Mouse (Mus musculus): ENCODE measurements around the gene Tacc2. TPM values are rescaled to one million over a fixed set of nuclear protein-coding genes. Genes with fewer than 3 reads are reported as not detected.
"Not testable (repeated sequence)": the region's sequence is repeated elsewhere in the genome, so short reads cannot be mapped to it uniquely, and the experiment has no call there.

Gene Tacc2
- polyA plus RNA-seq, 1 experiment = 43.4 TPM

DNA sequence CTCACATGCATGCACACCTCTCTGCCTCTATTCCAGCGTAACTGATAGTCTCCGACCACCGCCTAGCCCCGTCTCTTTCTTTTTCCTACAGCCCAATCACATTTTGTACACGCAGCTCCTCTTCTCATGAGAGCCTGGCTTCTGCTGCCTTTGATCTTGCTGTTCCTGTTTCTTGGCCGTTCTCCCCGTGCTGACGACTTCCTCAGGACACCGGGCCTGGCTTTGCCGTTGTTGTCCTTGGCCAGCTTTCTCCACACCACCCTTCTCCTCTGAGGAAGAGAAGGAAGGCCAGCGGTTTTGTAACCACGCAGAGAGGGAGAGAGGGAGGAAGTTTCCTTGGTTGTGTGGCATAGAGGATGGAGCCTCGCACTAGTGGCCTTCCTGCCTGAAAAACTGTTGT lies 80.5 kb downstream of the Tacc2 start:
- no peak for TF ChIP-seq CTCF (IDR thresholded peaks at IDR 0.05; ENCODE audit: borderline replicate concordance, insufficient read depth, low read length)
- Histone ChIP-seq H3K27ac (ENCODE audit: insufficient read depth, low read length) (no peak overlapping the region), H3K4me1 (ENCODE audit: control insufficient read depth, insufficient read depth, low read length) (peaks cover 22% of the 10 kb centered on the region), H3K4me3 (ENCODE audit: insufficient read depth, low read length) (no peak overlapping the region)

DNA sequence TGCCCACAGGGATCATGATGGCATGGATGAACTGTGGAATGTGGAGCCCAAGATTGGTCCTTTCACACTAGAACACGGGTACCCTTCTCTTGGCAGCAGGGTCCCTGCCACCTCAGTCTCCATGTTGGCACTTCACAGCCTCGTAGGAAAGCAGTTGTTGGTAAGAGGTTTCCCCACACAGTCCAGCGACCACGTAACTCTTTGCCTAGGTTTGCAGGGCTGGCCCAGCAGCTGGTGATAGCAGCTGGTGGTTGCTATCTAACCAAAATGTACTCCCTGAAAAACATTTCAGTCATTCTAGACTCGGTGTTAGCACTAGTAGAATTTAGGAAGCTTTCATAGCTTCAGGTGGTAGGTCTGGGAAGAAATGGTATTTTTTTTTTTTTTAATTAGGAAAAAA lies 81.9 kb downstream of the Tacc2 start:
- H3K27ac ChIP-seq (ENCODE audit: insufficient read depth, low read length) = no peak overlapping the region
- peaks cover 20% of the 10 kb centered on the region for H3K4me1 ChIP-seq (ENCODE audit: control insufficient read depth, insufficient read depth, low read length)
- TF ChIP-seq CTCF (IDR thresholded peaks at IDR 0.05; ENCODE audit: borderline replicate concordance, insufficient read depth, low read length) (no peak), POLR2A (IDR thresholded peaks at IDR 0.05; ENCODE audit: low read depth, low read length) (no peak)
- H3K4me3 ChIP-seq (ENCODE audit: insufficient read depth, low read length) = no peak overlapping the region

DNA sequence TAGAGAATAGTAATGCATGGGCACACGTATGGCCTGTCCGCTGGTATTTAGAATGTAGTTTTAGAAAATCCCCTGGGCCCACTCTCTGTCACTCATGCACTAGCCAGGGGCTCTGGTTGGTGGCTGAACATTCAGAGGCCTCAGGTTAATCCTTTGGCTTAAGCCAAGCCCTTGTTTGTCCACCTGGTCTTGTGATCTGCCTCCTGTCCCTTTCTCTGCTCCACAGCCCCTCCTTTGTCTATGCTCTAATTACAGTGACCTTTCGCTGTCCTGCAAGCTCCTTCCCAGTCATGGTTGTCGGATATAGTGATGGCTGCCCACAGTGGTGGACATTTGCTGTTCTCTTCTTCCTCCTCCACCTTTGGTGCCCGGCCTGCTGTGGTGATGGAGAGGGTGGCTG lies 85.0 kb downstream of the Tacc2 start:
- TF ChIP-seq POLR2A (IDR thresholded peaks at IDR 0.05; ENCODE audit: low read depth, low read length) = no peak
- no peak for TF ChIP-seq CTCF (IDR thresholded peaks at IDR 0.05; ENCODE audit: borderline replicate concordance, insufficient read depth, low read length)
- Histone ChIP-seq H3K27ac (ENCODE audit: insufficient read depth, low read length) (no peak overlapping the region), H3K4me3 (ENCODE audit: insufficient read depth, low read length) (no peak overlapping the region)

DNA sequence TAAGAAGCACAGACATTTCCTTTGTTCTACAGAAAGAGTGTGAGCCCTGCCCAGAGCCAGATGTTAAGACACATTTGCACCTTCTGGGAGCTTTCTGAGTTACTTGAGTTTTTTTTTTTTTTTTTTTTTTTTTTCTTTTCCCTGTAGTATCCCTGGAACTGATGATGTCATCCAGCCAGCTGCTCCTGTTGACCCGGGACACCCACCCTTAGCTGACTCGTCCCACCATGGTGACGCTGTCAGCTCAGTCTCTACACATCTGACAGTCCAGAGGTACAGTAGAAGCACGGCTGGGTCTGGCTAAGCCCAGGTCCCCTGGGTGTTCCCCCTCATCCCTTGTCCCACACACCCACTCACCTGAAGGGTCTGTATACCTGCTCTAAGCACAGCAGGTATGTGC lies 85.6 kb downstream of the Tacc2 start:
- no peak overlapping the region for H3K4me3 ChIP-seq (ENCODE audit: insufficient read depth, low read length)
- H3K4me1 ChIP-seq (ENCODE audit: control insufficient read depth, insufficient read depth, low read length) = 0 out of 2 replicates have a peak, but pooled peaks cover 2% of the 10 kb centered on the region
- no peak overlapping the region for H3K27ac ChIP-seq (ENCODE audit: insufficient read depth, low read length)
- no peak for TF ChIP-seq CTCF (IDR thresholded peaks at IDR 0.05; ENCODE audit: borderline replicate concordance, insufficient read depth, low read length)
- no peak for TF ChIP-seq POLR2A (IDR thresholded peaks at IDR 0.05; ENCODE audit: low read depth, low read length)

More for the DNA sequence above, 85.0 kb downstream of the Tacc2 start:
- 0 out of 2 replicates have a peak, but pooled peaks cover 2% of the 10 kb centered on the region for H3K4me1 ChIP-seq (ENCODE audit: control insufficient read depth, insufficient read depth, low read length)

DNA sequence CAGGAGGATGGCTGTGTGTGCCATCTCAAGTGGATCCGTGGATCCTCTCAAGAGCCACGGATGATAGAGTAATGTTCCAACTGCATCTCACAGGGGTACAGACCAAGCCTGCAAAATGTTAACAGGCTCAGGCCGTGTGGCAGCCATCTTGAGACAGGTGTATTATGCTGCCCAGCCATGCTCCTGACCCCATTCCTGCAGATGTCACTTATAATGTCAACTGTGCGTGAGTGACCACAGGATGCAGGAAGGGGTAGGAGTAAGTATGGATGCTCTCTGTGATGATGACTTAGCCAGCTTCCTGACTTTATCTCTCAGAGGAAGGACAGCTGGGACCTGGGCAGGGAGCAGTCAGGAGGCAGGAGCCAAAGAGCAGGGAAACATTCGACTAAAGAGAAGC lies 86.8 kb downstream of the Tacc2 start:
- Histone ChIP-seq H3K4me1 (ENCODE audit: control insufficient read depth, insufficient read depth, low read length) (peaks cover 4% of the 10 kb centered on the region; the same call in 1 of the 2 replicates), H3K4me3 (ENCODE audit: insufficient read depth, low read length) (no peak overlapping the region), H3K27ac (ENCODE audit: insufficient read depth, low read length) (no peak overlapping the region)
- TF ChIP-seq CTCF (IDR thresholded peaks at IDR 0.05; ENCODE audit: borderline replicate concordance, insufficient read depth, low read length) = no peak
- no peak for TF ChIP-seq POLR2A (IDR thresholded peaks at IDR 0.05; ENCODE audit: low read depth, low read length)

DNA sequence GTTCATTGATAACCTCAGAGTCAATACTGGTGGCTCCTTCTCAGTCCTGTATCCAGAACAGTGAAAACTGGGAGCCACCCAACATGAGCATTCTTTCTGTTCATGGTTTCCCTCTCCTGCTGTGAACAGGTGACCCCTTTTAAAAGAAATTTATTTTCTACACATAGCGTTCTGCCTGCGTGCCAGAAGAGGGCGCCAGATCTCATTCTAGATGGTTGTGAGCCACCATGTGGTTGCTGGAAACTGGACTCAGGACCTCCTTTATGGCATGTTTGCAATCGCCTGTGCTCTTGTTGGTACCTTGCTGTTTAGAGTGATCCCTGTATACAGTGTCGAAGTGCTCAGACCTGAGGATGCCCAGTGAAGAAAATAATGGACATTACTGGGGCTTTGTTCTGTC lies 87.4 kb downstream of the Tacc2 start:
- no peak for TF ChIP-seq POLR2A (IDR thresholded peaks at IDR 0.05; ENCODE audit: low read depth, low read length)
- TF ChIP-seq CTCF (IDR thresholded peaks at IDR 0.05; ENCODE audit: borderline replicate concordance, insufficient read depth, low read length) = no peak
- Histone ChIP-seq H3K27ac (ENCODE audit: insufficient read depth, low read length) (no peak overlapping the region), H3K4me1 (ENCODE audit: control insufficient read depth, insufficient read depth, low read length) (peaks cover 9% of the 10 kb centered on the region), H3K4me3 (ENCODE audit: insufficient read depth, low read length) (no peak overlapping the region)

DNA sequence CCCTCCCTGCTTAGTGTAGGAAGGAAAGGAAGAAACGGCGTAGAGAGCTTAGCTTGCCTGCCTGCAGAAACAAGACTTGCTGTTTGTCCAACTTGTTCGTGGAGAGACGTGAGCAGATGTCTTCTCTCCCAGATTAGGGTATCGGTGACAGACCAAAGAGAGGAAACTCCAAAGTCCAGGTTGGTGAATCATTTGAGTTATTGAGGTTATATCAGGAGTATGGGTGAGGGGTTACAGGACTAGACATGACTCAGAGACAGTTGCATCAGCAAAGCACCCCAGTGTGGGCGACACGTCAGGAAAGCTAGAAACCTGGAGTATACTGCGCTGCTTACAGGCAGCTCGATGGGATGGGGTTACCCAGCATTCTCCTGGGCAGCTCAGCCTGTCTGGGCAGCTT lies 88.1 kb downstream of the Tacc2 start:
- H3K27ac ChIP-seq (ENCODE audit: insufficient read depth, low read length) = no peak overlapping the region
- H3K4me1 ChIP-seq (ENCODE audit: control insufficient read depth, insufficient read depth, low read length) = peaks cover 12% of the 10 kb centered on the region
- H3K4me3 ChIP-seq (ENCODE audit: insufficient read depth, low read length) = no peak overlapping the region
- TF ChIP-seq CTCF (IDR thresholded peaks at IDR 0.05; ENCODE audit: borderline replicate concordance, insufficient read depth, low read length) (no peak), POLR2A (IDR thresholded peaks at IDR 0.05; ENCODE audit: low read depth, low read length) (no peak)

DNA sequence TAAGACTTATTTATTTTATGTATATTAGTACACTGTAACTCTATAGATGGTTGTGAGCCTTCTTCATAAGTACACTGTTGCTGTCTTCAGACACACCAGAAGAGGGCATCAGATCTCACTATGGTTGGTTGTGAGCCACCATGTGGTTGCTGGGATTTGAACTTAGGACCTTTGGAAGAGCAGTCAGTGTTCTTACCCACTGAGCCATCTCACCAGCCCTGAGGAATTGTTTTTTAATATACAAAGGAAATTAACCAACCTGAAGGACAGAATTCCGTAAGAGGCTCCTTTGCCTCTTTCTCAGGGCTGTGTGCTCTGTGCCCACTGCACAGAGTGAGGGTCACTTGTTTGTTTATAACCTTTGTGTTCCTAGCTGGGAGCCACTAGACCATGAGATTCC lies 90.8 kb downstream of the Tacc2 start:
- not testable (repeated sequence) for H3K27ac ChIP-seq (ENCODE audit: insufficient read depth, low read length); H3K4me3 ChIP-seq (ENCODE audit: insufficient read depth, low read length)
- H3K4me1 ChIP-seq (ENCODE audit: control insufficient read depth, insufficient read depth, low read length) = peaks cover 24% of the 10 kb centered on the region

DNA sequence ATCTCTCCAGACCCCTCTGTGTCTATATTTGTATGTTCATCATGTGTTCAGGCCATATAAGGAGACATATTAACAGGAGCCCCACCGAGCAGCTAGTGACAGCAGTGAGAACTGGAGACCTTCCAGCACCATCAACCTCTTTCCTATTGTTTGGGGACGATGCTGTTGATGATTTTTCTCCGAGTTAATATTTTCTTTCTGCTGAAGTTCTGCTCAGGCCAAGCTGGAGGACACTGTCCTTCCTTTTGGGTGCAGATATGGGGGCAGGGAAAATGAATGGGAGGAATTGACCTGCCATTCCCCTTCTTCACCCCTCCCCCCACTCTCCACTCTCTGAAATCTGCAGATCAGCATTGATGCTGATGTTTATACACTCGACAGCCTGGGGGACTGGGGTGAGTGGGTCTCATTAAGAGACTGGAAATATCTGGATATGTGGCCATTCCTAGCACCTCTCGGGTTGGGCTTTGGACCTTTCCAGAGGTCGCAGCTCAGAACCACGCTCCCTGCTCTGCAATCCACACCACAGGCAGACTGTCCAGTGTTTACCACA lies 91.6 kb downstream of the Tacc2 start:
- TF ChIP-seq CTCF (IDR thresholded peaks at IDR 0.05; ENCODE audit: borderline replicate concordance, insufficient read depth, low read length) = no peak
- TF ChIP-seq POLR2A (IDR thresholded peaks at IDR 0.05; ENCODE audit: low read depth, low read length) = no peak
- no peak overlapping the region for H3K4me3 ChIP-seq (ENCODE audit: insufficient read depth, low read length)

DNA sequence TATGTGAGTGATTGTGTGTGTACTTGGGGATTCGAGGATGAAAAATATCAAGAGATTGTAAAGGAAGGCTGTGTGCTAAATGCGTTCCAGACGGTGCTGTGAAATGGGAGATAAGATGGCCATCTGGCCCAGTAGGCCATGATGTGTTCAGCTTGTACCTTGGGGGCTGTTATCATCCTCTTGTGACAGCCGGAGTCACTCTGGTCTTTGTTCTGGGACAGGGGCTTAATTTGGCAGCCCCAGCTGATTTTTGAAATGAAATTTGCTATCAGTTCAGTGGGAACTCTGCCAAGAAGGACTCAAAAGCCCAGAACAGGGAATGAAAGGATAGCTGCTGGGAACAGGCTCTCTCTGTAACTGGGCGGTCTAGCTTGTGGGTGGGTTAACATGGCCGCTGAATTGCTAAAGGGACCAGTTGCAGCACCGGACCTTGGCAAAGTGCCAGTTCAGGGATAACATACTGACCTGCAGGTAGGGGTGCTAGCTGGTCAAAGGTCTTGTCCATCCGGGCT lies 92.2 kb downstream of the Tacc2 start:
- TF ChIP-seq POLR2A (IDR thresholded peaks at IDR 0.05; ENCODE audit: low read depth, low read length) (no peak), CTCF (IDR thresholded peaks at IDR 0.05; ENCODE audit: borderline replicate concordance, insufficient read depth, low read length) (no peak)
- no peak overlapping the region for H3K4me3 ChIP-seq (ENCODE audit: insufficient read depth, low read length)
- H3K27ac ChIP-seq (ENCODE audit: insufficient read depth, low read length) = 0 out of 2 replicates have a peak overlapping the region, but pooled peaks have one; percentile 8
- peaks cover 24% of the 10 kb centered on the region for H3K4me1 ChIP-seq (ENCODE audit: control insufficient read depth, insufficient read depth, low read length)

More for the DNA sequence above, 91.6 kb downstream of the Tacc2 start:
- 0 out of 2 replicates have a peak overlapping the region, but pooled peaks have one; percentile 8 for H3K27ac ChIP-seq (ENCODE audit: insufficient read depth, low read length)
- H3K4me1 ChIP-seq (ENCODE audit: control insufficient read depth, insufficient read depth, low read length) = peaks cover 24% of the 10 kb centered on the region

Measured in embryonic fibroblast, embryonic 13.5 days (primary cell).